Mouse (Mus musculus): ENCODE data around the gene Padi1.

GRCm38 (mm10) chr4:140843670-140844280, 1.8 kb downstream of the Padi1 start:
- TF ChIP-seq EP300 (IDR thresholded peaks at IDR 0.05) (no peak), CTCF (IDR thresholded peaks at IDR 0.05) (no peak)
